Mouse (Mus musculus) right cerebral cortex, postnatal 36 days (tissue): ENCODE results near the gene Olfr70.

Experiments
- DNase-seq, 2 experiments: peaks; one replicate each; pipeline ENCODE4 v3.0.0; 2022; ENCODE audit warnings: low spot score in 2 of 2, mixed read lengths in 1 of 2

Olfr70 gene

GRCm38 (mm10) chr4:43711821-43712220, 11.2 kb upstream of the Olfr70 start:
- peak; percentile 62 to 66 for DNase-seq

DNA sequence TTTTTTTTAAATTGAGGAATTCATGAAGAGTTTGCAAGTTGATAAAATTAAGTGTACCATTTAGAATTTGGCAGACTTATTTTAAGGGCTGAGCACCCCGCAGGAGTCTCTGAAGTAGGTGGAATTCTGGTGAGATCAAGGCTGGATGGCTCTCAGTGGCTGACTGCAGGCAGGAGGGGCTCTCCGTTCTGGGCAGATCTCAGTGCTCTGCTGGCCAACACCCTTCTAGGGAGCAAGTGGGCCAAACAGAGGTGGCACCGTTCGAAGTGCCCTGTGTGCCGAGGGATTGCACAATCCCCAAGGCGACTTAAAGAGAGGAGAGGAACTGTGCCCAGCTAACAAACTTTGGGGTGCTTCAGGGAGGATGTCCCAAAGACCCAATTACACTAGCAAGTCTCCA, 9.3 kb upstream of the Olfr70 start, which contains the start of gene Olfr71:
Gene Olfr71 (minus strand): TSS at position 387 of the 400 bp plus-strand sequence.
- no peak for DNase-seq

DNA sequence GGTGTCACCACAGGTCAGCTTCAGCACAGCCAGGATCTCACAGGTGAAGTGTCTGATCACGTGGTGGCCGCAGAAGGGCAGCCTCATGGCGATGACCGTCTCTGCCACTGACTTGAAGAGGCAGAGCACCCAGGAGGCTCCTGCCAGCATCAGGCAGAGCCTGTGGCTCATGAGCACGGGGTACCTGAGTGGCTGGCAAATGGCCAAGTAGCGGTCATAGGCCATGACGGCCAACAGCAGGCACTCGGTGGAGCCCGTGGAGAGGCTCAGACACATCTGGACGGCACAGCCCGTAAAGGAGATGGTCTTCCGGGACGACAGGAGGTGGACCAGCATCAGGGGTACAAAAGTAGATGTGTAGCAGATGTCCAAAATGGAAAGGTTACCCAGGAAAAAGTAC, 5.4 kb upstream of the Olfr70 start:
- DNase-seq, result no peak

GRCm38 (mm10) chr4:43703851-43704250, 3.2 kb upstream of the Olfr70 start:
- DNase-seq, result no peak

- DNase-seq, result no peak
These were observed 2.8 kb upstream of the Olfr70 start for GRCm38 (mm10) chr4:43703439-43703838.

- no peak for DNase-seq
These were observed 4.0 kb downstream of the Olfr70 start for GRCm38 (mm10) chr4:43696561-43696960.

DNA sequence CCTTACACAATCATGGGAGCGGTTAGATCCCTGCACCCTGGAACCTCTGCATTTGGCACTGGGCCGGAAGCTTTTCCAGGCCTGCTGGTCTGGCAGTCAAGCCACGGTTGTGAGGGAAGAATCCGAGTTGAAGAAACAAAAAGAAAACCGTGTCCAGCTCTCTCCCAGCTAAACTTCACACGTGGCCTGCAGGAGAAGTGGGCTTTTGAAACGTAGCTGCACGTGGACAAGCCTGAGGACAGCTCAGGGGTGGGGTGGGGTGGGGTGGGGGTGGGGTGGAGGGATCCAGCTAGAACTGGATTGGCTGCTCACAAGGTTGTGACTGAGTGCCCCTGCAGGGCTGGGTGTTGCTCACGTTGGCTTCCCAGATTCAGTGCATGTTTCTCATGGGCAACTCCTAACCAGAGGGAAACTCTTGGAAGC, 5.3 kb downstream of the Olfr70 start:
- no peak for DNase-seq

- no peak for DNase-seq
These were observed 6.0 kb downstream of the Olfr70 start for GRCm38 (mm10) chr4:43694439-43695248.

GRCm38 (mm10) chr4:43693806-43694241, 6.8 kb downstream of the Olfr70 start:
- no peak for DNase-seq

DNA sequence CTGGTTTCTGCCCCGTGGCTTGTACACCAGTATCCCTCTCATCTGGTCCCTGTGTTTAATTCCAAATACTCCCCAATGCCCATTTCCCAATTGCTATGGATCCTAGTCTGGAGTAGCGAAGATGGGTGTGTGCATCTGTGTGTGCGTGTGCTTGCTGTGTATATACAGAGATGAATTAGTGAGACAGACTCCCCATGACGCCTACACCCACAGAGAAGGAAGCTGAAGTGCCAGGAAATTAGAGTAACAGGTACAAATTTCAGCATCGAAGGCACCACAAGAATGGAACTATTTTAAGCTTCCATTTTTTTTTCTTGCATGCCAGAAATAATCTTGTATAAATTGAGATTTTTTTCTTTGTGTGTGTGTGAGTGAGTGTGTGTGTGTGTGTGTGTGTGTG, 9.6 kb downstream of the Olfr70 start:
- no peak for DNase-seq

DNA sequence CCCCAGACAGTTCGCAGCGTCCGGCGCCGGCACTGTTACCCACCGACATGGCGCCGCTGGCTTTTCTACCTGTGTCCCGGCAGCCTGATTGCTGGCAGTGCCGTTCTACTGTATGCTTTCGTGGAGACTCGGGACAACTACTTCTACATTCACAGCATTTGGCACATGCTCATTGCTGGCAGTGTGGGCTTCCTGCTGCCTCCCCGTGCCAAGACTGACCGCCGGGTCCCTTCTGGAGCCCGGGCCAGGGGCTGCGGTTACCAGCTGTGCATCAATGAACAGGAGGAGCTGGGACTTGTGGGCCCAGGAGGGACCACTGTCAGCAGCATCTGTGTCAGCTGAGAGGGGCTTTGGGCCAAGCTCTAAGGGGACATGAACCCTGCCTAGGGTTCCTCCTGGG, 10.6 kb downstream of the Olfr70 start:
- DNase-seq, result no peak

- DNase-seq, result no peak
These were observed 21.1 kb downstream of the Olfr70 start for GRCm38 (mm10) chr4:43679416-43680043.

- DNase-seq, result no peak
These were observed 22.1 kb downstream of the Olfr70 start for GRCm38 (mm10) chr4:43678541-43678940.

DNA sequence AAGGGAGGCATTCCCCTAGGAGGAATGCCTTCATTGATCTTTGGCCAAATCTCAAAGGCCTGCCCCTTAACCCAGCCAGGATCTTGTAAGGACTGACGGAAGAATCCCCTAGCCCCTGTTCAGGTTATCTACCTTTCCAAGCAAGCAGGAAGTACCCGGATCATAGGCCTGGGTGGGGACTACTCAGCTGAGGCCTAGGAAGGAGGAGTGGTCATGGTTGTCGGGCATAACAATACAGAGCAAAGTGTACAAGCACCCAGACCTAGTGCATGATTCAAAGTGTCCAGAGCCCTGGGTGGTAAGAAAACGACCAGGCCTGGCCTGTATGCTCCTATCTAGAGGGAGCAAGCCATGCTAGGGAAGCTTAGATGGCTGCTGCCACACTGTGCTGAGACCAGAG, 25.0 kb downstream of the Olfr70 start:
- DNase-seq, result no peak

- no peak for DNase-seq
These were observed 25.6 kb downstream of the Olfr70 start for GRCm38 (mm10) chr4:43674974-43675373.

- no peak for DNase-seq
These were observed 26.9 kb downstream of the Olfr70 start for GRCm38 (mm10) chr4:43673703-43674102.

DNA sequence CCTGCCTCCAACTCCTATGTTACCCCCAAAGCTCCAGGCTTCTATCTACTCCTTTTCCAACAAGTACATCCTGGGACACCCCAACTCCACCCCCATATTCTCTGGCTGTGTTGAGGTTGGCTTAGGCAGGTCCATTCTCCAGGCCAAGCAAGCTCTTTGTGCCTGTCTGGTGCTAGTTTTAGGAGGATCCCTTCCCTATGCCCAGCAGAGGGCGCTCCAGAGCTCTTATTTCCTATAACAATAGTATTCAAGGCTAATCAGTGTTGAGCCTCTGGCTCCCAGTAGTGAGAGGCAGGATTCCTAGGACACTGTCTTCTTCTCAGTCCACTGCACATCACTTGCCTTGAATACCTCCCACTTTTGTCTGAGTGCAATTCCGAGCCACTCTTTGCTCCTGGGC, 28.5 kb downstream of the Olfr70 start:
- peak; percentile 61 to 73 for DNase-seq

- DNase-seq, result peak in 1 of 2 experiments; percentile 32
These were observed 31.2 kb downstream of the Olfr70 start for GRCm38 (mm10) chr4:43669428-43669794.

GRCm38 (mm10) chr4:43668782-43669427, 31.7 kb downstream of the Olfr70 start, which contains the start of the genes Tmem8b and Fam221b:
Gene Tmem8b (plus strand): TSS chr4:43668971.
Gene Fam221b (minus strand): TSS chr4:43669145.
- peak; percentile 85 to 88 for DNase-seq

DNA sequence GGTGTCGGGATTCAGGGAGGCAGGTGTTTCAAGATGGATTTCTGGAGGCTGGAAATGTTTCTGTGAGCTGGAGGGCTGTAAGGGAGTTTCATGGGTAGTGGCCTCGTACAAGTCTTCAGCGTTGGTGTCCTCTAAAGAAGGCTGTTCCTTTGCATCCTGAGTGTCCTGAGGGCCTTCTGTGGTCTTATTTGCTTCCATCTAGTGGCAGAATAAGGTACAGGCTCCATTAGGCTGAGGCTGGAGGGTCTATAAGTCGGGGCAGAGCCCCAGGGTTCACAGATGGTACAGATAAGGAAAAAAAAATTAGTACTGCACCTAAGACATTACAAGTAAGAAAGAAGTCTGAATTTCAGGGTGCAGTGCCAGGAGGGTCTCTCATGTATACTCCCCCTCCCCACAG, 34.2 kb downstream of the Olfr70 start:
- no peak for DNase-seq

DNA sequence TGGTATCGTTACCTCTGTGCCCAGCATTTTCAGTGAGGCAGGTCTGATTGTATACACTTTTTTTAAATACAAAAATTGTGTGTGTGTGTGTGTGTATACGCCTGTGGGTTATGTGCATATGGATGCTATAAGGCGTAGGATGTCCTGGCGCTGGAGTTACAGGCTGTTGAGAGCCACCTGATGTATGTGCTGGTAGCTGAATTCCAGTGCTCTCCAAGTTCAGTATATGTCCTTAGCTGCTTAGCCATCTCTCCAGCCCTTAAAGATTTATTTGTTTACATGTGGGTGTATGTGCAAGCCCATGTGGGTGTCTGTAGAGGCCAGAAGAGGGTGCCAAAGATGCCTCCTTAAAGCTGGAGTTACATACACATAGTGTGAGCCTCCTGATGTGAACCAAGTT, 43.5 kb downstream of the Olfr70 start:
- DNase-seq, result no peak

GRCm38 (mm10) chr4:43656339-43657109, 44.1 kb downstream of the Olfr70 start, which contains the start of gene Hint2:
Gene Hint2 (minus strand): TSS chr4:43656466.
- peak; percentile 93 to 96 for DNase-seq
